Mouse (Mus musculus) hindbrain, embryonic 15.5 days (tissue): ENCODE measurements around the gene Slc18a3. TPM values are rescaled to one million over a fixed set of nuclear protein-coding genes. Genes with fewer than 3 reads are reported as not detected.

Source experiments
- ATAC-seq: fragments of 200-750 bp; cut with Nextera tagmentation; 2 replicates; pipeline ENCODE4 v1.8.0; 2017; ENCODE audit warnings: low read depth, moderate number of reproducible peaks, moderate TSS enrichment; ENCODE audit not compliant: low FRiP score
- H3K27ac ChIP-seq: fragments of 300-500 bp; sonication (generic); replicated peaks from 2 replicates; pipeline ENCODE4 v1.5.1; 2015; ENCODE audit warnings: mild to moderate bottlenecking, inconsistent platforms
- H3K27me3 ChIP-seq: fragments of 300-500 bp; sonication (generic); 2 replicates; pipeline ENCODE4 v1.6.1; 2015; ENCODE audit warnings: control low read depth, inconsistent platforms
- H3K36me3 ChIP-seq: fragments of 300-500 bp; sonication (generic); 2 replicates; pipeline ENCODE4 v1.6.1; 2015; ENCODE audit warnings: control low read depth, inconsistent platforms
- H3K4me1 ChIP-seq: fragments of 300-500 bp; sonication (generic); replicated peaks from 2 replicates; pipeline ENCODE4 v1.6.1; 2015; ENCODE audit warnings: control low read depth, inconsistent platforms
- H3K4me2 ChIP-seq: fragments of 300-500 bp; sonication (generic); 2 replicates; pipeline ENCODE4 v1.6.1; 2015; ENCODE audit warnings: moderate library complexity, mild to moderate bottlenecking, inconsistent platforms
- H3K4me3 ChIP-seq: fragments of 300-500 bp; sonication (generic); 2 replicates; pipeline ENCODE4 v1.5.1; 2015; ENCODE audit warnings: mild to moderate bottlenecking, inconsistent platforms
- H3K9ac ChIP-seq: fragments of 300-500 bp; sonication (generic); 2 replicates; pipeline ENCODE4 v1.6.1; 2015; ENCODE audit warnings: inconsistent platforms
- H3K9me3 ChIP-seq: fragments of 300-500 bp; sonication (generic); 2 replicates; pipeline ENCODE4 v1.6.1; 2016; ENCODE audit warnings: control low read depth, inconsistent platforms
- WGBS: fragments of 180-500 bp; shearing (Covaris S2); methylation state at CpG from one replicate; pipeline ENCODE4 v1.1.7; 2015; 5-methylcytosine and 5-hydroxymethylcytosine counted together
- polyA plus RNA-seq: library from polyadenylated mRNA; unstranded; fragments of >200 nt; fragmentation: Nextera tagmentation; extraction: Ambion mirVana; gene quantifications from 2 replicates; pipeline ENCODE4 v1.2.1, GENCODE M21; 2015

Gene Slc18a3
- polyA plus RNA-seq, 1 experiment from 2014 or later: 18.5 TPM

DNA sequence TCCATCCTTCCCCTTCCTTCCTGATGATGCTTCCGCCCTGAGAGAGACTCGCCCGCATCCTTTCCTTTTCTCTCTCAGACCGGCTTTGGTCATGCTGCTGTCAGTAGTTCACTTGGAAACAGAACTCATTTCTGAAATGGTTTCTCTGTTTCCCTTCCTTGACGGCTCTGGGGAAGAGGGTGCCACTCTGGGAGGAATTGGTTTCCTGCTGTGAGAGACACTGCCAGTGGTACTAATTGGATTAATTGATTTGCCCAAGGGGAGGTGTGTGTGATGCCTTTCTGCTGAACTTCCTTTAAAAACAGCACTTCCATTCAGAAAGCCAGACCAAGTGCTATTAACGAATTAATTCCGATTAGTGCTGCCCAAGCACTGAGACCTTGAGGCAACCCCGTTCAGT is 21.2 kb downstream of the Slc18a3 start:
- 21% methylated on average over 8 of the region's 8 CpGs for WGBS
- Histone ChIP-seq H3K4me2 (no peak overlapping the region), H3K4me3 (no peak overlapping the region), H3K27ac (no peak overlapping the region), H3K9ac (no peak overlapping the region), H3K36me3 (no peaks in the 10 kb centered on the region), H3K9me3 (no peaks in the 10 kb centered on the region), H3K4me1 (no peaks in the 10 kb centered on the region), H3K27me3 (no peaks in the 10 kb centered on the region)
- ATAC-seq: no peak

GRCm38 (mm10) chr14:32439744-32440143 is 24.9 kb downstream of the Slc18a3 start:
- no peak overlapping the region for H3K4me2 ChIP-seq
- H3K9ac ChIP-seq: no peak overlapping the region
- no peaks in the 10 kb centered on the region for H3K27me3 ChIP-seq
- no peak overlapping the region for H3K4me3 ChIP-seq
- WGBS: 22% methylated on average over 3 of the region's 3 CpGs
- H3K9me3 ChIP-seq: no peaks in the 10 kb centered on the region
- peak; percentile 48; the same call in 1 of the 2 replicates for ATAC-seq
- H3K4me1 ChIP-seq: no peaks in the 10 kb centered on the region
- no peaks in the 10 kb centered on the region for H3K36me3 ChIP-seq
- H3K27ac ChIP-seq: no peak overlapping the region

DNA sequence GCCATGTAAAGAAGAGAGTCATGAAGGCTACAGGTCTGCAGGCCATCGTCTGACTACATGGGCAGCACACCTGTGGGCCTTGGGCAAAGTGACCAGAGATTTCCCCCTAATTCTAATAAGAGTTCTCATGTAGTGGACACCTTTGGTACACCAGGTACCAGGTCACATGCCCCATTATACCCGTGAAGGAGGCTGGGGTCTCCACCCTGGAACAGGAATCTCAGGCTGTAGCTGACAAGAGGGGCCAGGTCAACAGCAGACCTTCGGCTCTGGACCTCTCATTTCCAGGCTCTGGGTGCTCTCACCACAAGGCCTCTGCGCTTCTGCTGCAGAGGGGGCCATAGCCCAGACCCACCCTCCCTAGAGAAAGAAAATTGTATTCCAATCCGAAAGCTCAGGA is 25.3 kb downstream of the Slc18a3 start:
- Histone ChIP-seq H3K9ac (no peak overlapping the region), H3K4me2 (no peak overlapping the region), H3K27ac (no peak overlapping the region), H3K9me3 (no peaks in the 10 kb centered on the region), H3K4me1 (no peaks in the 10 kb centered on the region), H3K36me3 (no peaks in the 10 kb centered on the region), H3K27me3 (no peaks in the 10 kb centered on the region), H3K4me3 (no peak overlapping the region)
- 69% methylated on average over 5 of the region's 5 CpGs for WGBS
- ATAC-seq: no peak

GRCm38 (mm10) chr14:32437352-32437793 is 27.3 kb downstream of the Slc18a3 start:
- Histone ChIP-seq H3K9ac (no peak overlapping the region), H3K4me1 (no peaks in the 10 kb centered on the region), H3K9me3 (no peaks in the 10 kb centered on the region), H3K4me3 (no peak overlapping the region), H3K36me3 (no peaks in the 10 kb centered on the region), H3K27ac (no peak overlapping the region), H3K4me2 (no peak overlapping the region), H3K27me3 (no peaks in the 10 kb centered on the region)
- WGBS: 31% methylated on average over 5 of the region's 5 CpGs
- ATAC-seq: no peak

- Histone ChIP-seq H3K4me2 (no peak overlapping the region), H3K4me1 (no peaks in the 10 kb centered on the region), H3K9me3 (no peaks in the 10 kb centered on the region), H3K4me3 (no peak overlapping the region), H3K27ac (no peak overlapping the region), H3K27me3 (no peaks in the 10 kb centered on the region), H3K9ac (no peak overlapping the region), H3K36me3 (no peaks in the 10 kb centered on the region)
- no peak for ATAC-seq
- WGBS: 16% methylated on average over 8 of the region's 8 CpGs
Measured at GRCm38 (mm10) chr14:32429030-32429602, 35.5 kb downstream of the Slc18a3 start.

DNA sequence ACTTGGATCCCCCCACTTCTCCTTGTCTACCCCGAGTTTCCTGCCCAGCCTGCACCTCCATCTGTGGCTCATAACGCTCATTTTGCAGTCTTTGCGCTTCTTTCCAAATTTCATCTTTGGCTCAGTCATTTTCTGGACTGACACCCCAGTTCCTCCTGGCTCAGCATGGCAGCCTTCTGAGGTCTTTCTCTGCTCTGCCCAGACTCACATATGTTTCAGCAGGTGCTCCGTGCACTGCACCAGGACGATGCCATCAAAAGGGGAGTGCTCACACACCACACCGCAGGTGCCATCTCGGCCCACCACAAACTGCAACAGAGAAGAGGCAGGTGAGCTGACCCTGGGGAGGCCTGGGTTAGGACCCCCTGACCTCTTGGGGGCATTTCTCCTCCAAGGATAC is 40.7 kb downstream of the Slc18a3 start:
- Histone ChIP-seq H3K4me2 (no peak overlapping the region), H3K9ac (no peak overlapping the region), H3K9me3 (no peaks in the 10 kb centered on the region), H3K36me3 (no peaks in the 10 kb centered on the region), H3K4me3 (no peak overlapping the region), H3K27me3 (no peaks in the 10 kb centered on the region), H3K4me1 (no peaks in the 10 kb centered on the region), H3K27ac (no peak overlapping the region)
- WGBS: 87% methylated on average over 7 of the region's 7 CpGs
- ATAC-seq: no peak

GRCm38 (mm10) chr14:32418747-32419146 is 45.9 kb downstream of the Slc18a3 start:
- no peak for ATAC-seq
- Histone ChIP-seq H3K9me3 (no peaks in the 10 kb centered on the region; the same call in 1 of the 2 replicates), H3K9ac (no peak overlapping the region), H3K4me2 (no peak overlapping the region), H3K4me1 (no peaks in the 10 kb centered on the region), H3K27ac (no peak overlapping the region), H3K36me3 (no peaks in the 10 kb centered on the region), H3K27me3 (no peaks in the 10 kb centered on the region), H3K4me3 (no peak overlapping the region)
- 75% methylated on average over 11 of the region's 11 CpGs for WGBS

Other genes starting within 250 kb of the Slc18a3 start
- 22.8 and 23.7 TPM in 2 replicates for gene Ogdhl, start 142.8 kb downstream of the Slc18a3 start, polyA plus RNA-seq
- 0.33 and 0.61 TPM in 2 replicates for gene 1700024G13Rik, start 76.5 kb downstream of the Slc18a3 start, polyA plus RNA-seq
- gene Chat, start 1.1 kb upstream of the Slc18a3 start, polyA plus RNA-seq: 3.0 TPM in 2 replicates
- gene Ercc6, start 48.7 kb upstream of the Slc18a3 start, polyA plus RNA-seq: 22.9 and 27.5 TPM in 2 replicates
- gene Prrxl1, start 134.6 kb upstream of the Slc18a3 start, polyA plus RNA-seq: 48.5 and 54.6 TPM in 2 replicates
- gene 3425401B19Rik, start 220.4 kb upstream of the Slc18a3 start, polyA plus RNA-seq: 0.08 TPM in 1 of 2 replicates, not detected in the other